Mouse (Mus musculus) forebrain, embryonic 16.5 days (tissue): Measurements from ENCODE around the gene Ifna1. TPM values are rescaled to one million over a fixed set of nuclear protein-coding genes. Genes with fewer than 3 reads are reported as not detected.

Experiments
- ATAC-seq: fragments of 200-750 bp; cut with Nextera tagmentation; 2 replicates; pipeline ENCODE4 v1.8.0; 2017; ENCODE audit warnings: mild to moderate bottlenecking, moderate library complexity
- H3K27ac ChIP-seq: fragments of 300-500 bp; sonication (generic); 2 replicates; pipeline ENCODE4 v1.5.1; 2014; ENCODE audit warnings: low read length, control low read depth
- H3K27me3 ChIP-seq: fragments of 300-500 bp; sonication (generic); replicated peaks from 2 replicates; pipeline ENCODE4 v1.6.1; 2014; ENCODE audit warnings: low read length; ENCODE audit not compliant: control insufficient read depth, insufficient read depth
- H3K36me3 ChIP-seq: fragments of 300-500 bp; sonication (generic); 2 replicates; pipeline ENCODE4 v1.6.1; 2014; ENCODE audit not compliant: control insufficient read depth, insufficient read depth
- H3K4me1 ChIP-seq: fragments of 300-500 bp; sonication (generic); replicated peaks from 2 replicates; pipeline ENCODE4 v1.6.1; 2014; ENCODE audit warnings: low read length; ENCODE audit not compliant: control insufficient read depth, insufficient read depth
- H3K4me2 ChIP-seq: fragments of 300-500 bp; sonication (generic); 2 replicates; pipeline ENCODE4 v1.6.1; 2014; ENCODE audit warnings: mild to moderate bottlenecking, low read length, control low read depth
- H3K4me3 ChIP-seq: fragments of 300-500 bp; sonication (generic); replicated peaks from 2 replicates; pipeline ENCODE4 v1.5.1; 2014; ENCODE audit warnings: mild to moderate bottlenecking, low read length, control low read depth
- H3K9ac ChIP-seq: fragments of 300-500 bp; sonication (generic); replicated peaks from 2 replicates; pipeline ENCODE4 v1.6.1; 2014; ENCODE audit warnings: low read depth, low read length, control low read depth
- H3K9me3 ChIP-seq: fragments of 300-500 bp; sonication (generic); 2 replicates; pipeline ENCODE4 v1.6.1; 2016; ENCODE audit warnings: low read length; ENCODE audit not compliant: control insufficient read depth
- WGBS: fragments of 180-500 bp; shearing (Covaris S2); extraction: QIAGEN DNeasy Blood & Tissue Kit; methylation state at CpG from one replicate; pipeline ENCODE4 v1.1.7; 2014; 5-methylcytosine and 5-hydroxymethylcytosine counted together
- polyA plus RNA-seq: library from polyadenylated mRNA; unstranded; fragments of >200 nt; fragmentation: Nextera tagmentation; extraction: Ambion mirVana; gene quantifications from 2 replicates; pipeline ENCODE4 v1.2.1, GENCODE M21; 2015

Ifna1 gene
- polyA plus RNA-seq, 1 experiment from 2014 or later: not detected

GRCm38 (mm10) chr4:88838828-88839227, 11.1 kb upstream of the Ifna1 start:
- 44% methylated on average over 3 of the region's 3 CpGs for WGBS
- Histone ChIP-seq H3K4me2 (no peak overlapping the region), H3K4me3 (no peak overlapping the region), H3K36me3 (no peaks in the 10 kb centered on the region), H3K9me3 (no peaks in the 10 kb centered on the region), H3K27me3 (no peaks in the 10 kb centered on the region), H3K27ac (no peak overlapping the region), H3K9ac (no peak overlapping the region), H3K4me1 (no peaks in the 10 kb centered on the region)
- ATAC-seq: no peak

GRCm38 (mm10) chr4:88840058-88840457, 9.8 kb upstream of the Ifna1 start:
- no peaks in the 10 kb centered on the region for H3K27me3 ChIP-seq
- H3K36me3 ChIP-seq: no peaks in the 10 kb centered on the region
- WGBS: 68% methylated on average over 3 of the region's 3 CpGs
- ATAC-seq: no peak
- H3K4me1 ChIP-seq: no peaks in the 10 kb centered on the region
- H3K27ac ChIP-seq: no peak overlapping the region
- no peak overlapping the region for H3K4me3 ChIP-seq
- no peak overlapping the region for H3K9ac ChIP-seq
- no peak overlapping the region for H3K4me2 ChIP-seq
- H3K9me3 ChIP-seq: no peaks in the 10 kb centered on the region

- H3K36me3 ChIP-seq: no peaks in the 10 kb centered on the region
- ATAC-seq: no peak
- H3K27ac ChIP-seq: no peak within 1 kb of the TSS
- no peaks in the 10 kb centered on the region for H3K4me1 ChIP-seq
- no peaks in the 10 kb centered on the region for H3K9me3 ChIP-seq
- H3K9ac ChIP-seq: no peak within 1 kb of the TSS
- no peak within 1 kb of the TSS for H3K4me2 ChIP-seq
- WGBS: 29% methylated on average over 2 of the region's 2 CpGs
- no peak within 1 kb of the TSS for H3K4me3 ChIP-seq
- H3K27me3 ChIP-seq: no peaks in the 10 kb centered on the region
These were observed 8.4 kb upstream of the Ifna1 start, which contains the start of gene Ifna4 for GRCm38 (mm10) chr4:88841438-88841911. Ifna4 (plus strand) TSS chr4:88841861.

- H3K4me3 ChIP-seq: no peak overlapping the region
- no peaks in the 10 kb centered on the region for H3K9me3 ChIP-seq
- no peak overlapping the region for H3K27ac ChIP-seq
- no peaks in the 10 kb centered on the region for H3K36me3 ChIP-seq
- H3K4me2 ChIP-seq: no peak overlapping the region
- no peak overlapping the region for H3K9ac ChIP-seq
- ATAC-seq: no peak
- no peaks in the 10 kb centered on the region for H3K27me3 ChIP-seq
- no peaks in the 10 kb centered on the region for H3K4me1 ChIP-seq
- 46% methylated on average over 2 of the region's 2 CpGs for WGBS
These were observed 4.6 kb upstream of the Ifna1 start for GRCm38 (mm10) chr4:88845334-88845733.

GRCm38 (mm10) chr4:88851026-88851763, 1.3 kb downstream of the Ifna1 start:
- Histone ChIP-seq H3K4me3 (no peak overlapping the region), H3K9me3 (no peaks in the 10 kb centered on the region), H3K36me3 (no peaks in the 10 kb centered on the region), H3K4me1 (peaks cover 5% of the 10 kb centered on the region), H3K9ac (no peak overlapping the region), H3K27me3 (no peaks in the 10 kb centered on the region), H3K27ac (no peak overlapping the region), H3K4me2 (no peak overlapping the region)
- WGBS: 12% methylated on average over 4 of the region's 4 CpGs
- peak; percentile 50; the same call in 1 of the 2 replicates for ATAC-seq

- no peak for ATAC-seq
- H3K9me3 ChIP-seq: no peaks in the 10 kb centered on the region
These were observed 9.3 kb downstream of the Ifna1 start for GRCm38 (mm10) chr4:88859214-88859613.

GRCm38 (mm10) chr4:88863309-88863708, 13.4 kb downstream of the Ifna1 start:
- Histone ChIP-seq H3K4me3 (no peak overlapping the region), H3K4me1 (peaks cover 3% of the 10 kb centered on the region), H3K27me3 (no peaks in the 10 kb centered on the region), H3K9me3 (no peaks in the 10 kb centered on the region), H3K27ac (no peak overlapping the region), H3K4me2 (no peak overlapping the region), H3K36me3 (no peaks in the 10 kb centered on the region), H3K9ac (no peak overlapping the region)
- 2% methylated on average over 7 of the region's 7 CpGs for WGBS
- no peak for ATAC-seq

More at GRCm38 (mm10) chr4:88859214-88859613, 9.3 kb downstream of the Ifna1 start:
- Histone ChIP-seq H3K4me2 (no peak overlapping the region), H3K4me1 (no peaks in the 10 kb centered on the region), H3K9ac (no peak overlapping the region), H3K27me3 (no peaks in the 10 kb centered on the region), H3K36me3 (no peaks in the 10 kb centered on the region), H3K4me3 (no peak overlapping the region), H3K27ac (no peak overlapping the region)

- Histone ChIP-seq H3K27me3 (no peaks in the 10 kb centered on the region), H3K4me2 (no peak overlapping the region), H3K27ac (no peak overlapping the region), H3K36me3 (no peaks in the 10 kb centered on the region), H3K4me3 (no peak overlapping the region), H3K9me3 (no peaks in the 10 kb centered on the region), H3K9ac (no peak overlapping the region), H3K4me1 (peaks cover 7% of the 10 kb centered on the region)
- WGBS: 78% methylated on average over 9 of the region's 9 CpGs
- ATAC-seq: no peak
These were observed 14.7 kb downstream of the Ifna1 start for GRCm38 (mm10) chr4:88864599-88864998.

GRCm38 (mm10) chr4:88865011-88865569, 15.2 kb downstream of the Ifna1 start:
- Histone ChIP-seq H3K36me3 (no peaks in the 10 kb centered on the region), H3K9me3 (no peaks in the 10 kb centered on the region), H3K4me2 (no peak overlapping the region), H3K27me3 (no peaks in the 10 kb centered on the region), H3K9ac (no peak overlapping the region), H3K4me3 (no peak overlapping the region), H3K4me1 (peaks cover 7% of the 10 kb centered on the region), H3K27ac (no peak overlapping the region)
- no peak for ATAC-seq
- 59% methylated on average over 6 of the region's 6 CpGs for WGBS
